Mouse (Mus musculus) bone marrow macrophage, adult 2 months (primary cell): ENCODE results near the gene Tenm4.

Experiments
- CTCF ChIP-seq: IDR thresholded peaks from 2 replicates; pipeline ENCODE4 v1.5.1; 2012; ENCODE audit warnings: low read depth, mild to moderate bottlenecking, low read length, moderate library complexity
- POLR2A ChIP-seq: IDR thresholded peaks from 2 replicates; pipeline ENCODE4 v1.6.1; 2012; ENCODE audit warnings: mild to moderate bottlenecking, low read depth, low read length, borderline replicate concordance

DNA sequence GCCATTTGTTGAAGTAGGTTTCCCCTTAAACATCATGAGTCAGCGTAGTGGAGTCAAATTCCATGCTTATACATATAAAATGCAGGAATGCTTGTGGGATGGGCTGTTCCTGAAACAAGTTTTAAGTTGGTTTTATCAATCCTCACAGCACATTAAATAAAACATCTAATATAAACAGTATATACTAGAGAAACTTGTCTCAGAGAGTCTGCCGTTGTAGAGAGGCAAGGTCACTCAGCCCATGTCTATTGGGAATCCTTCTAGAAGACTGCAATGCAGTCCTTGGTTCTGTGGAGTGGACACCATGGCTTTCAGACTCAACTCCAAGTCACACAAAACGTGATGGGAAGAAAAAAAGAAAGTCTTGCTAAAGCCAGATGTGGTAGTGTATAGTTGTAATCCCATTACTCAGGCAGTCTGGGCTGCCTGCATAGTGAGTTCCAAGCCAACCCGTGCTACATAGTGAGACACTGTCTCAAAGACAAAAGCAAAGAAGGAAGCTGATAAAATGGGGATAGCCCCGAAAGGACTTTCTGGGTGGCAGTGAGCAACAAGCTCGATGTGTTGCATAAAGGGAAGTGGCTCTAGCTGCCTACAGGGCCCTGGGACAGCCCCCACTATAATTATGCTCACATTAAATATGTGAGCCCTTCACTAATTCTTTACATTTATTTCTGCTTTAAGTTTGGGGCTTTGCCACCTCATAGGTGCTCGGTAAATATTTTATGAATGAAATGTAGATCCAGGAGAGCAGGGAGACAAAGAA lies 707.6 kb downstream of the Tenm4 start:
- TF ChIP-seq CTCF (no peak), POLR2A (no peak)
